Mouse (Mus musculus) hindbrain, embryonic 15.5 days (tissue): ENCODE measurements at regions not wholly inside any gene's neighbourhood (a gene's known extent, or its start where the extent isn't known, plus 50 kb on each side); places are given as distances from the start of the nearest gene placed in this dataset.
"Not testable (repeated sequence)": the region's sequence is repeated elsewhere in the genome, so short reads cannot be mapped to it uniquely, and the experiment has no call there.

Experiments used
- ATAC-seq: fragments of 200-750 bp; cut with Nextera tagmentation; 2 replicates; pipeline ENCODE4 v1.8.0; 2017; ENCODE audit warnings: low read depth, moderate number of reproducible peaks, moderate TSS enrichment; ENCODE audit not compliant: low FRiP score
- H3K27ac ChIP-seq: fragments of 300-500 bp; sonication (generic); replicated peaks from 2 replicates; pipeline ENCODE4 v1.5.1; 2015; ENCODE audit warnings: mild to moderate bottlenecking, inconsistent platforms
- H3K27me3 ChIP-seq: fragments of 300-500 bp; sonication (generic); 2 replicates; pipeline ENCODE4 v1.6.1; 2015; ENCODE audit warnings: control low read depth, inconsistent platforms
- H3K36me3 ChIP-seq: fragments of 300-500 bp; sonication (generic); 2 replicates; pipeline ENCODE4 v1.6.1; 2015; ENCODE audit warnings: control low read depth, inconsistent platforms
- H3K4me1 ChIP-seq: fragments of 300-500 bp; sonication (generic); replicated peaks from 2 replicates; pipeline ENCODE4 v1.6.1; 2015; ENCODE audit warnings: control low read depth, inconsistent platforms
- H3K4me2 ChIP-seq: fragments of 300-500 bp; sonication (generic); 2 replicates; pipeline ENCODE4 v1.6.1; 2015; ENCODE audit warnings: moderate library complexity, mild to moderate bottlenecking, inconsistent platforms
- H3K4me3 ChIP-seq: fragments of 300-500 bp; sonication (generic); 2 replicates; pipeline ENCODE4 v1.5.1; 2015; ENCODE audit warnings: mild to moderate bottlenecking, inconsistent platforms
- H3K9ac ChIP-seq: fragments of 300-500 bp; sonication (generic); 2 replicates; pipeline ENCODE4 v1.6.1; 2015; ENCODE audit warnings: inconsistent platforms
- H3K9me3 ChIP-seq: fragments of 300-500 bp; sonication (generic); 2 replicates; pipeline ENCODE4 v1.6.1; 2016; ENCODE audit warnings: control low read depth, inconsistent platforms
- WGBS: fragments of 180-500 bp; shearing (Covaris S2); methylation state at CpG from one replicate; pipeline ENCODE4 v1.1.7; 2015; 5-methylcytosine and 5-hydroxymethylcytosine counted together

GRCm38 (mm10) chr6:37805896-37806295, 64.7 kb upstream of the Trim24 start:
- H3K4me1 ChIP-seq, H3K36me3 ChIP-seq, H3K9ac ChIP-seq, H3K27me3 ChIP-seq, H3K27ac ChIP-seq, H3K9me3 ChIP-seq, H3K4me2 ChIP-seq, ATAC-seq, H3K4me3 ChIP-seq: not testable (repeated sequence)
- WGBS: 97% methylated on average over 24 of the region's 24 CpGs

DNA sequence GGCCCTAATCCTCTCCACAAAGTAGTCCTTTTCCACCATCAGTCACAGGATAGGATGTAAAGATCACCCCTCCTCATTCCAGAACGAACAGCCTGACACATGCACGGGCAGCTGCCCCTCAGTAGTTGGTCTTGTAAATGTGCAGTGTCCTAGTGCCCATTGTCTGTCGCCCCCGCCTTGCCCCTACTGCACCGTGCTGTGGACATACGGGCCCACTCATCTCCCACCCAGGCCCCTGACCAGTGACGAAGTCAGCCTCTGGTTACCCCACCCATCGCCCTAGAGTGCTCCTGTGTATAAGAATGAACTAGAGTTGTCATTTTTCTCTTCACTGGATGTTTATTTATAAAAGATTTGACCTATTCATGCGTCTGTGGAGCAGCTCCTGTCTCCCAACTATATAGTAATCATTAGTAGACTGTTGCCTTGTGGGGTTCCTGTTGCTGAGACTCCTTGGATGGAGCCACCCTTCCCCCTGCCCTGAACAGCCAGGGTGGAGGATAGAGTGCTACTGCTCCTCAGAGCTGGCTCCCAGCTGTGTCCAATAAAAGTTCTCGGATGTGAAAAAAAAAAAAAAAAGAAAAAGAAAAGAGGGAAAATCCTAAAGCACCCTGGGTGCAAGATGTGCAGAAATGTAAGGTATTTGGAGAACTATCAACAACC, 64.0 kb upstream of the Trim24 start:
- ATAC-seq: peak; percentile 75
- not testable (repeated sequence) for H3K27ac ChIP-seq, H3K36me3 ChIP-seq, H3K4me2 ChIP-seq, H3K9me3 ChIP-seq, H3K27me3 ChIP-seq, H3K4me3 ChIP-seq, H3K4me1 ChIP-seq, H3K9ac ChIP-seq
- 65% methylated on average over 1 of the region's 10 CpGs for WGBS

DNA sequence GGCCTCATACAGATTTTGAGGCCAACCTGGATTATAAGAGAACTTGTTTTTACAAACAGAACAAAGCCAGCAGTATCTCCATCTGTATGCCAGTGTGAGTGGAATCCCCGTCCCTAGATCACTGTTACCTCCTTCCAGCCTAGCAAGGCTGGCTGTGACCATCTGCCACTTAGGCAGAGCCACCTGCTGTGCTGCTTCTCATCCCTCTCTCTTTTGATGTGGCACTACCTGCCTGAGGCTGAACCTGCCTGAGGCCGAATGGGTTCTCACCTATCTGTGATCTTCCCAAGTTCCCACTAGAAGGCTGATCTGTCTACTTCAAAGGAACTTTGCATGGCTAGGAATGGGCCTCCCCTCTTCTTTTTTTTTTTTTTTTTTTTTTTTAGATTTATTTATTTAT, 55.4 kb upstream of the Trim24 start:
- not testable (repeated sequence) for H3K4me1 ChIP-seq, ATAC-seq, H3K9me3 ChIP-seq, H3K4me3 ChIP-seq, H3K4me2 ChIP-seq, H3K27ac ChIP-seq, H3K9ac ChIP-seq, H3K27me3 ChIP-seq, H3K36me3 ChIP-seq
- WGBS: 52% methylated on average over 2 of the region's 2 CpGs
